Mouse (Mus musculus) ovary, postnatal 14 days (tissue): ENCODE data around the gene Helb.

Source experiments
- DNase-seq: peaks from one replicate; pipeline ENCODE4 v3.0.0; 2022; ENCODE audit warnings: low spot score

Gene Helb

GRCm38 (mm10) chr10:120095136-120095535 lies 17.7 kb downstream of the Helb start:
- DNase-seq = no peak

DNA sequence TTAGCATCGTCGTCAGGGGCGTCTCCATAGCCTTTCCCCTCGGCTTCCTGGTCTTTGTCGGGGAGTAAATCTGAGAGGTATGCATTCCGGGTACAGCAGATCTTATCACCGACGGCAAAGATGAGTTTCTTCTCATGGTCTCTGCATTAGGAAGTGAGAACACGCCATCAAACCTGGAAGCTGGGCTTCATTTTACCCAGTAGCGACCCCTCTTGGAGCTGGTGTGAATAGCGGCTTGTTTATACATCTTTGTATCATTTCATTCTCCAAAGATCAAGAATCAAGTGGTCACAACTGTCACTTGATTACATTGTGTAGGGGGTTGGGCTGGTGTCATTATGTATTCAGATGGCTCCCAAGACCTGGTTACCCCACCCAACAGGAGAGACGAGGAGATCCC lies 20.2 kb downstream of the Helb start:
- DNase-seq = no peak

DNA sequence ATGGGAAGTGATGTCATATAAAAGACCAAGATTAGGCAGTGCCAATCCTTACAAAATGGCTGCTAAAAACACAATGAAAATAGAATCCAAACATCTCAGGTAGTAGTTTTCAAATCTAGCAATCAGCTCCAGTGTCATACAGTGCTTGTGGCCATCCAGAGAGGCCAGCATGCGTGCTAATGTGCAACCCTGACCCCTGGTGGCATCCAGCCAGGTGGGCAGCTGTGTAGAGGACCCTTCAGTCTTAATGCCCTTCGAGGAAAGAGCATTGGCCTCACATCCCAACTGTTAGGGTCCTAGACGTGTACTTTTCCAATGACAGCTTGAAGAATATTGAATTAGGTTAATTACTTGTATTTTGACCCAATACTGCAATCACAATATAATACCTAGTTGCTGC lies 34.9 kb downstream of the Helb start:
- DNase-seq = no peak

- DNase-seq = no peak
Observed at GRCm38 (mm10) chr10:120066319-120066718, 46.5 kb downstream of the Helb start.

- DNase-seq = peak; percentile 39
Observed at GRCm38 (mm10) chr10:120064424-120064823, 48.4 kb downstream of the Helb start.

DNA sequence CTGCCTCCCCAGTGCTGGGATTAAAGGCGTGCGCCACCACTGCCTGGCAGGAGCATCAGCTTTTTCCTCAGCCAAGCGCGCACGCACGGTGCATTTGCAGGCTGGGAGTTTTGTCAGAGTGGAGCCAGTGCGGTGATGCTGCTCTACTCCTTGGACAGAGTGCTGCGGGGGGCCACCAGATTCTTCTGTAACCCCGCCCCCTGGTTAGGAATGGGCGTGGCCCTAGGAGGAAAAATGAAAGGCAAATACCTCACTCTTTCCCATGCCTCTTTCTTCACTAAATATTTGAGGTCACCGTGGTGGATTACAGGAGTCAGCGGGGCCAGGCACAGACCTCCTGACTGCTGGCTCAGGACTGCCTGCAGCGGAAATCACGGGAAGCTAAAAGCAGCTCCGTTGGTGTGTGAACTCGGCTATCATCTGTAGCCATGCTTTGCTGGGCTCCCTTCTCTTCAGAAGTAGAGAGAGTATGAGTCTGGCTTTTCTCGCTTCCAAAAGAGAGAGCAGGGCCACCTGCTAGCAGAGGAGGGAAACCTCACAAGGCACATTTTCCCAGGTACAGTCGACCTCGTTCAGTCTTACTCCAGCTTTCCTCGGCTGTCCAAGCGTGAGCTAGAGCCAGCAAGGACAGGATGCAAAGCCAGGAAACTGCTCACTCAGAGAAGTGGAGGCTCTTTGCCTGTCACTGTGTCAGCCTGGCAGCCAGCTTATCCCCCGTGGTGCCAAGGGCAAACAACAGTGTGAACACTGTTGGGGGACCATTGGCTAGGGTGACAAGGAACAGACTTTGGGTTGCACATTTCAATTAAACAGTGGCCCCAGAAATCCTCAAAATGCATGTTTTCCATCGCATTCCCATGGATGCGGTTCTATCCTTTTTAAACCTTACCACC lies 51.3 kb downstream of the Helb start:
- DNase-seq = no peak

- DNase-seq = no peak
Observed at GRCm38 (mm10) chr10:120060579-120061237, 52.1 kb downstream of the Helb start.

GRCm38 (mm10) chr10:120044714-120045234 lies 68.0 kb downstream of the Helb start:
- DNase-seq = no peak

DNA sequence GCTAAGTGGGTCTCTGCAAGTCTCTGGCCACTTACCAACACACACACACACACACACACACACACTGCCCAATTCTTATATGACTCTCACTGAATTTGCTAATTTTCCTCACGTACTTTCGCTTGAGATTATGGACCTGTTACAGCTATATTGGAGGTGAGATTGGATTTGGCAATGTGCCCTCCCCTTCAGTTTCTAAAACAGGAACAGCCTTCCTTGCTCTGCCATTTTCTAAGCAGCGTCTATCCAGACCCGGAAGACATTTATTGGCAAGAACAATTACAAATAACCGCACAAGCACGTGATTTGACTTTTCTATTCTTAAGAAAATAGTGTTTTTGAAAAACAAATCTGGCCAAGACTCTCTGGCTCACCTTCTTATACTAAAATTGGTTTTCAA lies 68.5 kb downstream of the Helb start:
- DNase-seq = no peak

GRCm38 (mm10) chr10:120038194-120038593 lies 74.6 kb downstream of the Helb start:
- no peak for DNase-seq

- no peak for DNase-seq
Observed at GRCm38 (mm10) chr10:120035824-120036223, 77.0 kb downstream of the Helb start.

GRCm38 (mm10) chr10:120035211-120035733 lies 77.5 kb downstream of the Helb start:
- no peak for DNase-seq

DNA sequence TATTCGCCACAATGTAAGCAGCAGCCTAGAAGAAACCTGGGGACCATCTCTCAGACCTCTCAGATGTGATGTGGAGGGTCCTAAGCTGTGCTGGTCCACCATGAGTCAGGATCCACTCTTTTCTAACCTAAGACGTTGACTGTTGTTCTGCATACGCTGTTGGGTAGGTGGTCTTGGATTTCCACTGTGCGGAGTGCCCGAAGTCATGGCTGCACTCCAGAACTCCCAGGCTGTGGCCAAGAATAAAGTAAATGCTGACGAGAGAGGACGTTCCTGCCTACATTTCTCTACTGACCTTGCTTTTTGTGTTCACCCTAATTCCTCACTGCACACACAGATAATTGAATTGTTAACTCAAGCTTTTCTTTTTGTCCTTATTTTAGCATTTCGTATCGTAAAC lies 78.9 kb downstream of the Helb start:
- DNase-seq = no peak
